Mouse (Mus musculus) right cerebral cortex, adult 18-20 months (tissue): Measurements from ENCODE around the gene 1700069L16Rik.
A peak's percentile ranks its signal among the peaks of the same experiment; 100 is the strongest.

ENCODE experiments used
- DNase-seq: peaks from one replicate; pipeline ENCODE4 v3.0.0; 2022; ENCODE audit warnings: mixed read lengths

Gene 1700069L16Rik

GRCm38 (mm10) chr5:113732182-113732581 is 7.6 kb upstream of the 1700069L16Rik start:
- DNase-seq, result peak; percentile 46

- DNase-seq, result no peak
Measured at GRCm38 (mm10) chr5:113731174-113731573, 6.6 kb upstream of the 1700069L16Rik start.

- DNase-seq, result peak; percentile 23
Measured at GRCm38 (mm10) chr5:113730641-113731121, 6.1 kb upstream of the 1700069L16Rik start.

- DNase-seq, result no peak
Measured at GRCm38 (mm10) chr5:113728691-113729090, 4.1 kb upstream of the 1700069L16Rik start.

GRCm38 (mm10) chr5:113728011-113728410 is 3.4 kb upstream of the 1700069L16Rik start:
- DNase-seq, result no peak

GRCm38 (mm10) chr5:113727238-113727637 is 2.7 kb upstream of the 1700069L16Rik start:
- no peak for DNase-seq

GRCm38 (mm10) chr5:113726618-113727017 is 2.0 kb upstream of the 1700069L16Rik start:
- no peak for DNase-seq

- DNase-seq, result no peak
Measured at GRCm38 (mm10) chr5:113725417-113725816, 845 bp upstream of the 1700069L16Rik start.

GRCm38 (mm10) chr5:113723567-113724237 is 870 bp downstream of the 1700069L16Rik start:
- DNase-seq, result no peak

- DNase-seq, result no peak
Measured at GRCm38 (mm10) chr5:113722224-113723013, 2.2 kb downstream of the 1700069L16Rik start.

- no peak for DNase-seq
Measured at GRCm38 (mm10) chr5:113719221-113719661, 5.3 kb downstream of the 1700069L16Rik start.

- peak; percentile 74 for DNase-seq
Measured at GRCm38 (mm10) chr5:113716581-113717388, 7.8 kb downstream of the 1700069L16Rik start.

GRCm38 (mm10) chr5:113712861-113713260 is 11.7 kb downstream of the 1700069L16Rik start:
- no peak for DNase-seq

- DNase-seq, result no peak
Measured at GRCm38 (mm10) chr5:113703803-113704585, 20.6 kb downstream of the 1700069L16Rik start.

GRCm38 (mm10) chr5:113700388-113701023 is 24.1 kb downstream of the 1700069L16Rik start:
- no peak for DNase-seq

GRCm38 (mm10) chr5:113694415-113694814 is 30.2 kb downstream of the 1700069L16Rik start:
- no peak for DNase-seq

GRCm38 (mm10) chr5:113694000-113694399 is 30.6 kb downstream of the 1700069L16Rik start:
- DNase-seq, result no peak

- no peak for DNase-seq
Measured at GRCm38 (mm10) chr5:113693196-113693755, 31.3 kb downstream of the 1700069L16Rik start.

- DNase-seq, result no peak
Measured at GRCm38 (mm10) chr5:113690866-113691265, 33.7 kb downstream of the 1700069L16Rik start.

- no peak for DNase-seq
Measured at GRCm38 (mm10) chr5:113690069-113690548, 34.5 kb downstream of the 1700069L16Rik start.

GRCm38 (mm10) chr5:113687514-113687913 is 37.1 kb downstream of the 1700069L16Rik start:
- no peak for DNase-seq
